Mouse (Mus musculus) brain, embryonic 18.5 days (tissue): Measurements from ENCODE around the gene Asap2.

Source experiments
- DNase-seq: peaks from one replicate; pipeline ENCODE4 v3.0.0-alpha.2; 2012; ENCODE audit warnings: low read depth, low spot score

Asap2 gene

DNA sequence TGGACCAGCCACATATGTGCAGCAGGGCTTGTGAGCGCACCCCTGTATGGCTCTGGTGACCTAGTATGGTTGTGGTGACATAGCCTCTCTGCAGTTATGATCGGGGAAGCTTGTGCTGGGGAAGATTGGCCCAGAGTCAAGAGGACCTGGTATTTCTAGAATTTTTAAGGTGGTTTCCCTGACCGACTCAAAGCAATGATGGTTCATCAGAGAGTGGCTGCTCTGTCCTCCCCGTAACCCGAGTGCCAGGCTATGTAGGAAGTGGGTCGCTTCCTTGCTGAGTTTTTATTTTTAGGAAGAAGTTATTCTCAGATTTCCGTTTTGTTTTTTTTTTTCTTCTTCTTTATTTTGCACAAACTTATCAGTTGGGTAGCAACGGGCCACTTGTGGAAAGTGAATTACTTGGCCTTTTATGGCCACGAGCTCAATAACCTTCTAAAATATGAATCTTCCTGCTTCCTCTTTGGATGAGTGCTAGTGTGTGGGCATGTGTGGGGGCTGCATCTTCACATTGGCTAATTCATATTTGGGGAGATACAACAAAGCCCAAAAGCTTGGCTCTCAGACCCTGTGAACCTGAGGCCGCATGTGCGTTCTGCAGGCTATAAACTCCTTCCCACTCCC lies 218.0 kb downstream of the Asap2 start:
- no peak for DNase-seq

- DNase-seq: no peak
Observed at GRCm38 (mm10) chr12:21209273-21209672, 219.0 kb downstream of the Asap2 start.

DNA sequence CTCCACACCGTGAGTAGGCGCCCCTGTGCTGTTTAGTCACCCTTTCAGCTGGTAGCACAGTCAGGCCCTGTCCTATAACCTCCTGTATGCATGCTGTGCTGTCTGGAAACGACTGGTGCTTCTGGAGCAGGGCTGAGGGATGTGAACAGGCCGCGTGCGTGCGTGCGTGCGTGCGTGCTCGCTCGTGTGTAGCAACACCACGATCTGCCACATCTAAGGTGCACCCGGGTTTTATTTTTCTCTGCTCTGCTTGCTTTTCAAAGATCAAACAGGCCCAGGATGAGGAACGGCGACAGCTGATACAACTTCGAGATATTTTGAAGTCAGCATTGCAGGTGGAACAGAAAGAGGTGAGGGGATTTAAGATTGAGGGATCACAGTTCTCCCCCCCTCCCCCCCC lies 222.6 kb downstream of the Asap2 start:
- no peak for DNase-seq

DNA sequence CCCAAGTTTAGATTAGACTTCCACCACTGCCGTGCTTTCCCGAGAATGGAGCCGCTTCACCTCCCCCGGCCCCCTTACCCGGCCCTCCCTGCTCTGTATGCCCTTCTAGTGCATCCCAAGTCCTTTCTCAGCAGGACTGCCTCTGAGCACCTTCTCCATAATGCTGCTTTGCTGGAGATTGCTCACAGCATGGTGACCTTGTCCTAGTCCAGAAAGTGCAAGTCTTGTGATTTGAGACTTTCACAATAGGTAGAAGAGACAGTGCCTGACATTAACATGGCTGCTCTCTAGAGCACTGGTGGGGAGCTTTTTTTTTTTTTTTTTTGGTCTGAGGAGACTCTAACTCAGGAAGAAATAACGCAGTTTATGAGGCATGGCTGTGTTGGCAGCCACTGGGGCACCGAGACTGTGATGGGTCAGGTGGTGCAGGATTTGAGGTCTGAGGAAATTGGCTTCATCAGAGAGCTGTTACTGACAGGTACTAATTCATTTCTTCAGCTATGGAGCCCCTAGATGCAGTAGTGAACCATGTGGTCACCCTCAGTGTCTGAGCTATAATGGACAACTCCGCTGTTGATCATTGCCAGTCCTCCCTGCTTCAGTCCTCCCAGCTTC lies 224.4 kb downstream of the Asap2 start:
- DNase-seq: no peak

- DNase-seq: no peak
Observed at GRCm38 (mm10) chr12:21217776-21218444, 227.7 kb downstream of the Asap2 start.

- DNase-seq: no peak
Observed at GRCm38 (mm10) chr12:21220596-21220995, 230.3 kb downstream of the Asap2 start.

- no peak for DNase-seq
Observed at GRCm38 (mm10) chr12:21223923-21224322, 233.7 kb downstream of the Asap2 start.

GRCm38 (mm10) chr12:21225358-21225757 lies 235.1 kb downstream of the Asap2 start:
- DNase-seq: no peak

- no peak for DNase-seq
Observed at GRCm38 (mm10) chr12:21226316-21226715, 236.1 kb downstream of the Asap2 start.

GRCm38 (mm10) chr12:21227076-21227980 lies 237.1 kb downstream of the Asap2 start:
- no peak for DNase-seq

DNA sequence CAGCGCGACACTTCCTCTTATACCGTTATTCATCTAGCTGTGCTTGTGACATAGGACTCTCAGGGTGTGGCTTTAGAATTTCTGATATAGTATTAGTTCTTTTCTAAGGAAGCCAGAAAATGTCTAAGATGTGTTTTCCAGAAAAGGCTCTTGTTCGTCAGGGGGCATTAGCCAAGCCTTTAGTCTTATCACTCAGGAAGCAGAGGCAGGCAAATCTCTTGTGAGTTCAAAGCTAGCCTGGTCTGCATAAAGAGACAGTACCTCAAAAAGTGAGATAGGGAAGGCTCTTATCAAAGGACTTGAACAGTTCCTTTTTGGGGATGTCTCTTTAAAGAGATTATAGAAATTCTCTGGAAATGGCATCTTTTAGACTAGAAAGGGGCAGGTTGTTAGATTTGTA lies 238.4 kb downstream of the Asap2 start:
- DNase-seq: no peak

DNA sequence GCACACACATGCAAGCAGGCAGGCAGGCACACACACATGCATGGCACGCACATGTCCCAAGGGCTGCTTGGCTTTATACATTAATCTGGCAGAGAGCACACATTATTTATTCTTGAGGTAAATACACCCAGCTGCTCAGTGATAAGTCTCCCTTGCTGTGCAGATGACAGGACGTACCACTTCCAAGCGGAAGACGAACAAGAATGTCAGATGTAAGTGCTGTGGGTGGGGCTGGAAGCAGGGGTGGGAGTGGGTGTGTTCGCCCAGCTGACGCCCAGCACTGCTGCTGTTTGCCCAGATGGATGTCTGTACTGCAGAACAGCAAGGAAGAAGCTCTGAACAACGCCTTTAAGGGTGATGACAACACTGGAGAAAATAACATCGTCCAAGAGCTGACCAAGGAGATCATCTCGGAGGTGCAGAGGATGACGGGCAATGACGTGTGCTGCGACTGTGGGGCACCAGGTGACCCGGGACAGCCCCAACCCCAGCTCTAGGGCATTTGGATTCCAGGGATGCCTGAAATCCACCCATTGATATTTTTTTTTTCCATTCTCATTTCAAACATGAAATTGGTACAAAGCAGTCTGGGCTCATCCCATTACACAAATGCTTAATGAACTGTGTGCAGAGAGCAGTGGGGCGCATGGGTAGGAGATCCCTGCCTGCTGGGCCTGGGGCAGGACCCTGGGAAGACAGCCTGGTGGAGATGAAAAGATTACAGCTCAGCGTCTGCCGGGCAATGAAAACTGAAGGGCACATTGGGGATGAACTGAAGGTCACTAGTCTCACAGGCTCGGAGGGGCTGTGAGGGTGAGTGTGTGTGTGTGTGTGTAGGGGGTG lies 239.0 kb downstream of the Asap2 start:
- no peak for DNase-seq

DNA sequence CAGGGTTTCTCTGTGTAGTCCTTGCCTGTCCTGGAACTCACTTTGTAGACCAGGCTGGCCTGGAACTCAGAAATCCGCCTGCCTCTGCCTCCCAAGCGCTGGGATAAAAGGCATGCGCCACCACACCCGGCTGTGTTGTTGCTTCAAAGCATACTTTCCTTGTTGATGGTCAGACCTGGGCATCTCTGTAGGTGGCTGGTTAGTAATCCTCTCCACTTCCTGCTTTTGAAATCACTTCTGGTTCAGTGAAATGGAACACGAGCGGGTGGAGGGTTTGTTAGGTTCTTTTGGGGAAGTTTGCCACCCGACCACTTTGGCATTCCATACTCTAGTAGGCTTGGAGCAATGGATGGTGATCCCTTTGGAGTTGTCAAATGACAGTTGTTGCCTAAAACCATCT lies 243.5 kb downstream of the Asap2 start:
- no peak for DNase-seq

DNA sequence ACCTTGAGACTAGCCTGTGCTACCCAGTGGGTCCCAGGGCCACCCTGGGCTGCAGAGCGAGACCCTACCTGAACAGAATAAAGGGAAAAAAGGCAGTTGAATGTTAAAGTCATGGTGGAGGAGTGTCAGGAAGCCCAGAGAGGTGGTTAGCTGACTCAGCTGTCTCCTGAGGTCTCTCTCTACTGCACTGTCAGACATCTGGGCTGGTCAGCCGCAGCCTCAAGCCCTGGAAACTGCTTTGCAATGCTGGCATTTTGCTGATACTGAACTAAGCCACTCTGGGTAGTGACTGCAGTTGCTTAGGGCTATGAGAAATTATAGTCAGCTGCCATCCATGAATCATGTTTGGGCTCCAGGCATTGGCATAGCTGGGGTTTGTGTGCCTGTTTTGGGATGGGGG lies 244.3 kb downstream of the Asap2 start:
- DNase-seq: no peak

DNA sequence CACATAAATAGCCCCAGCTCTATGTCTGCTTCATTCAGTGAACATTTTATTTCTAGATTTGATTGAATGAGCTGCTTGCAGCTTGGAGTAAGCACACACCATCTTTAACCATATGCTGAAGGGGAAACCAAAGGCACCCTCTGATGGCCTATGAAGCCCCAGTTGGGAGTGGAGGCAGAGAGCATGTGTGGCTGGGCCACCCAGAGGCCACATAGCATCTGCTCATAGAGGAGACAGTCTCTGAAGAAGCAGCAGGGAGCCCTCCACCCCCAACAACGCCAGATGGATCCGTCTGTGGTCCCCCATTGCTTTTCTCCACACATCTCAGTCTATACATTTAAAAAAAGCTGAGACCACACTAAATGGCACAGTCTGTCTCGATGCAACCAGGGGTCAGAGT lies 251.7 kb downstream of the Asap2 start:
- DNase-seq: no peak

GRCm38 (mm10) chr12:21244375-21244960 lies 254.2 kb downstream of the Asap2 start:
- no peak for DNase-seq

DNA sequence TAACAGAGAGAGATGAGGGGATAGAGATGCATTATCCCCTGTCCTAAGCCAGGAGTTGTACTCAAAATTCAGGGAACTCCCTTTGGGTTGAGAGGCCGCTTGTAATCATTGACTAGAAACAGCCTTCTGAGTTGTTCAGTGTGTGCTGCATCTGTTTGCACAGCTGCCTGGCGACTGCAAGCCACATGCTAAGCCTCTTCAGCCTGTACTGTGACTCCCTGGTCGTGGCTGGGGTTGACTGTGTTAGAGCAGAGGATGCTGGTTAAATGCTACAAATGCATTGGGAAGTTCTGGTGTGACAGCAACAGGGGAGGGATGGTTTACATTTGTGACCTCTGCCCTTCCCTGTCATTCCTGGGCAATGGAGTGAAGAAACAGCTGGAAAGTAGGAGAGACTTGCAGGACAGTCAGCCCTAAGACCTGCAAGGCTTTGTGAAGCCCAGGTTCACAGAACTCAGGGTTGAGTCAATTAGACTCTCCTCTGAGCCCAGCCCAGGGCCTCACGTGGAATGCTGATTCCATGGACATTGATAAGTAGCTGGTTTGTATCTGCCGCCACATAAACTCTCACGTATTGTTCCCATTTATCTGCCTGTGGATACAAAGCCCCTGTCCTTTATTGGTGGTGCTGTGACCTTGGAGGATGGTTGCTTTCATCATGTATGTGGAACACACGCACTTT lies 257.6 kb downstream of the Asap2 start:
- DNase-seq: no peak

GRCm38 (mm10) chr12:21260494-21261256 lies 270.4 kb downstream of the Asap2 start:
- DNase-seq: no peak

DNA sequence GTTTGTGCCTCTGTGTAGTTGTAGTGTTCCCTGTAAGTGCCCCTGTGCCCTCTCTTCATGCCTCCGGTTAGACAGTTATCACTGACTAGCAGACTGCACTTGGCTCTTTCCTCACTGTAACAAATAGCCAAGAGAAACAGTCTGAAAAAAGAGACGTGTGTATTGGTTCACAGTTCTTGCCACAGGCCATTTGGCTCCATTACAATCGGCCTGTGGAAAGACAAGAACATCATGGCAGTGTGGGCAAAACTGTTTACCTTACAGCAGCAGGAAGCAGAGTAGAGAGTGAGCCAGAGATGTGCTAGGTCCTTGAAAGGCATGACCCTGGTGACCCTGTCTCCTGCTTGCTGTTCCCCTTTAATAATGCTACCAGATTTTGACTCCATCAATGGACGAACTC lies 271.3 kb downstream of the Asap2 start:
- no peak for DNase-seq

- DNase-seq: no peak
Observed at GRCm38 (mm10) chr12:21263256-21263655, 273.0 kb downstream of the Asap2 start.
